Mouse (Mus musculus) midbrain, embryonic 12.5 days (tissue): ENCODE results near the gene Lima1. TPM values are rescaled to one million over a fixed set of nuclear protein-coding genes. Genes with fewer than 3 reads are reported as not detected.
"Not testable (repeated sequence)": the region's sequence is repeated elsewhere in the genome, so short reads cannot be mapped to it uniquely, and the experiment has no call there.

Experiments
- ATAC-seq: fragments of 200-750 bp; cut with Nextera tagmentation; 2 replicates; pipeline ENCODE4 v1.8.0; 2017; ENCODE audit warnings: low read depth, moderate TSS enrichment, moderate library complexity; ENCODE audit not compliant: low FRiP score
- H3K27ac ChIP-seq: fragments of 300-500 bp; sonication (generic); replicated peaks from 2 replicates; pipeline ENCODE4 v1.5.1; 2016; ENCODE audit warnings: mild to moderate bottlenecking
- H3K27me3 ChIP-seq: fragments of 300-500 bp; sonication (generic); 2 replicates; pipeline ENCODE4 v1.6.1; 2016; ENCODE audit warnings: mild to moderate bottlenecking
- H3K36me3 ChIP-seq: fragments of 300-500 bp; sonication (generic); 2 replicates; pipeline ENCODE4 v1.6.1; 2016
- H3K4me1 ChIP-seq: fragments of 300-500 bp; sonication (generic); 2 replicates; pipeline ENCODE4 v1.6.1; 2016
- H3K4me2 ChIP-seq: fragments of 300-500 bp; sonication (generic); replicated peaks from 2 replicates; pipeline ENCODE4 v1.6.1; 2016; ENCODE audit warnings: mild to moderate bottlenecking, moderate library complexity
- H3K4me3 ChIP-seq: fragments of 300-500 bp; sonication (generic); 2 replicates; pipeline ENCODE4 v1.5.1; 2016; ENCODE audit warnings: mild to moderate bottlenecking
- H3K9ac ChIP-seq: fragments of 300-500 bp; sonication (generic); replicated peaks from 2 replicates; pipeline ENCODE4 v1.6.1; 2016; ENCODE audit warnings: mild to moderate bottlenecking, moderate library complexity
- H3K9me3 ChIP-seq: fragments of 300-500 bp; sonication (generic); 2 replicates; pipeline ENCODE4 v1.6.1; 2016; ENCODE audit warnings: mild to moderate bottlenecking
- WGBS: fragments of 180-500 bp; shearing (Covaris S2); methylation state at CpG from one replicate; pipeline ENCODE4 v1.1.7; 2016; 5-methylcytosine and 5-hydroxymethylcytosine counted together
- polyA plus RNA-seq: library from polyadenylated mRNA; unstranded; fragments of >200 nt; fragmentation: Nextera tagmentation; extraction: Ambion mirVana; gene quantifications from 2 replicates; pipeline ENCODE4 v1.2.1, GENCODE M21; 2016

Lima1 gene
- polyA plus RNA-seq, 1 experiment from 2014 or later: 27.5 TPM

GRCm38 (mm10) chr15:99896621-99897020, 21.4 kb upstream of the Lima1 start:
- Histone ChIP-seq H3K9ac (no peak overlapping the region), H3K9me3 (no peaks in the 10 kb centered on the region), H3K36me3 (no peaks in the 10 kb centered on the region), H3K4me2 (no peak overlapping the region), H3K27ac (no peak overlapping the region), H3K4me1 (no peaks in the 10 kb centered on the region), H3K27me3 (no peaks in the 10 kb centered on the region; the same call in 1 of the 2 replicates), H3K4me3 (no peak overlapping the region)
- no peak for ATAC-seq

GRCm38 (mm10) chr15:99891355-99891754, 16.1 kb upstream of the Lima1 start:
- ATAC-seq: no peak
- no peak overlapping the region for H3K27ac ChIP-seq
- no peak overlapping the region for H3K4me2 ChIP-seq
- 86% methylated on average over 1 of the region's 3 CpGs for WGBS
- H3K36me3 ChIP-seq: no peaks in the 10 kb centered on the region
- H3K9ac ChIP-seq: no peak overlapping the region
- H3K27me3 ChIP-seq: no peaks in the 10 kb centered on the region; the same call in 1 of the 2 replicates
- peaks cover 6% of the 10 kb centered on the region; the same call in 1 of the 2 replicates for H3K4me1 ChIP-seq
- no peak overlapping the region for H3K4me3 ChIP-seq
- no peaks in the 10 kb centered on the region for H3K9me3 ChIP-seq

- Histone ChIP-seq H3K4me3 (no peak overlapping the region), H3K27me3 (no peaks in the 10 kb centered on the region; the same call in 1 of the 2 replicates), H3K4me2 (no peak overlapping the region), H3K27ac (no peak overlapping the region), H3K9me3 (no peaks in the 10 kb centered on the region), H3K4me1 (peaks cover 6% of the 10 kb centered on the region; the same call in 1 of the 2 replicates), H3K9ac (no peak overlapping the region), H3K36me3 (no peaks in the 10 kb centered on the region)
- no peak for ATAC-seq
- WGBS: 60% methylated on average over 19 of the region's 19 CpGs
Measured at GRCm38 (mm10) chr15:99890412-99891236, 15.4 kb upstream of the Lima1 start.

DNA sequence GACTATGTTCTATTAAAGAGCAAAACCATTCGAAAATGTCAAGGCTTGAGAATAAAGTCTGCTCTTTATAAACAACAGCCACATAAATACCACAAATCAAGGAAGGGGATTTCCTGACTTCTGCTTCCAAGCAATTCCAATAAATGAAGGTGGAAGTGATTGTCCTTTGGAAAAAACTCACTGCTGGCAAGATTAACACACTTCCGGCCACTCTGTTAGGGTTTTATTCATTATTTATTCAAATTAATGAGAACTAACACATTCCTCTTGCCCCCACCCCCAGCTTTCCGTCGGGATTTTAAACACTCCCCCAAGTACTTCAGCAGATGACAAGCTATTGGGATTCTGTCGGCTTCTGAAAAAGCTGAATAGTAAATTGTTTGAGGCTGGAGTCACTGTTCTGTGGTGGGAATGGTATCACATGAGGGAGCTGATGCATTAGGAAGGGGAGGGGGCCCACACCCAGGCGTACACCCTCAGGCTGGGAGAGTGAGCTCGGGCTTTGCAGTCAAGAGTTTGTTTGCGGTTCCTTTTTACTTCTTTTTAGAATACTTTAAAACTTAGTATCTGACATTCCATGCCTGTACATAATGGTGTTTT, 14.1 kb upstream of the Lima1 start:
- Histone ChIP-seq H3K27me3 (no peaks in the 10 kb centered on the region; the same call in 1 of the 2 replicates), H3K9ac (no peak overlapping the region; the same call in 1 of the 2 replicates), H3K4me1 (peaks cover 6% of the 10 kb centered on the region; the same call in 1 of the 2 replicates), H3K4me2 (no peak overlapping the region), H3K9me3 (no peaks in the 10 kb centered on the region), H3K36me3 (no peaks in the 10 kb centered on the region), H3K4me3 (no peak overlapping the region), H3K27ac (no peak overlapping the region)
- ATAC-seq: no peak
- 54% methylated on average over 8 of the region's 8 CpGs for WGBS

GRCm38 (mm10) chr15:99887130-99887529, 11.9 kb upstream of the Lima1 start:
- not testable (repeated sequence) for H3K9ac ChIP-seq, H3K36me3 ChIP-seq, H3K27me3 ChIP-seq, H3K4me2 ChIP-seq, H3K4me1 ChIP-seq, H3K27ac ChIP-seq, ATAC-seq, H3K9me3 ChIP-seq, H3K4me3 ChIP-seq
- 85% methylated on average over 2 of the region's 2 CpGs for WGBS

DNA sequence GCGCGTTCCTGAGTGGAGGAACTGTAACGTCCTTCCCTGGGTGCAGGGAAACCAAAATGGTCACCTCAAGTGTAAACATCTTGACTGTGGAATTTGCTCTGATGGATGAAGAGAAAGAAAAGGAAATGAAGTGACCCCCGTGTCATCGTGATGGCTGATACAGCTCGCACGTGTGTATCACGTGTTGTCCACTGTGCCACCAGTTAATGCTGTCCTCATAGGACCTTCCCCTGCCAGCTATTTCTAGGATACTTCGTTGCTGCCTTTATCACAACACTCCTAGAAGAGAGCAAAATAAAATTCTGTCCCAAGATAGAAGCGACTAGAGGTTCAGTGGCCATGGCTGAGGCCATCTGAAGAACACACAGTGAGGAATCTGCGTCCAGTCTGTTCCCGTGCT, 8.8 kb upstream of the Lima1 start:
- Histone ChIP-seq H3K9ac (no peak overlapping the region), H3K36me3 (no peaks in the 10 kb centered on the region), H3K4me3 (no peak overlapping the region), H3K9me3 (no peaks in the 10 kb centered on the region), H3K27me3 (no peaks in the 10 kb centered on the region), H3K4me2 (no peak overlapping the region), H3K4me1 (no peaks in the 10 kb centered on the region), H3K27ac (no peak overlapping the region)
- 90% methylated on average over 12 of the region's 12 CpGs for WGBS
- ATAC-seq: no peak

GRCm38 (mm10) chr15:99878541-99878940, 3.3 kb upstream of the Lima1 start:
- peaks cover 14% of the 10 kb centered on the region for H3K4me1 ChIP-seq
- H3K9me3 ChIP-seq: no peaks in the 10 kb centered on the region
- no peak overlapping the region for H3K9ac ChIP-seq
- H3K27ac ChIP-seq: no peak overlapping the region
- H3K27me3 ChIP-seq: peaks cover 4% of the 10 kb centered on the region; the same call in 1 of the 2 replicates
- no peak overlapping the region for H3K4me3 ChIP-seq
- 94% methylated on average over 5 of the region's 5 CpGs for WGBS
- no peak for ATAC-seq
- H3K4me2 ChIP-seq: no peak overlapping the region
- no peaks in the 10 kb centered on the region for H3K36me3 ChIP-seq

GRCm38 (mm10) chr15:99874612-99875333, 483 bp downstream of the Lima1 start:
- ATAC-seq: peak; percentile 79; the same call in 1 of the 2 replicates
- WGBS: 3% methylated on average over 30 of the region's 30 CpGs
- peaks cover 14% of the 10 kb centered on the region for H3K4me1 ChIP-seq
- H3K27me3 ChIP-seq: peaks cover 7% of the 10 kb centered on the region; the same call in 1 of the 2 replicates
- H3K9ac ChIP-seq: peak overlapping the region; percentile 72
- H3K36me3 ChIP-seq: no peaks in the 10 kb centered on the region
- no peaks in the 10 kb centered on the region for H3K9me3 ChIP-seq
- H3K27ac ChIP-seq: no peak overlapping the region
- H3K4me3 ChIP-seq: peak overlapping the region; percentile 71
- H3K4me2 ChIP-seq: peak overlapping the region; percentile 94

- 75% methylated on average over 3 of the region's 3 CpGs for WGBS
- ATAC-seq: no peak
- no peak overlapping the region for H3K4me2 ChIP-seq
- H3K36me3 ChIP-seq: no peaks in the 10 kb centered on the region
- peaks cover 14% of the 10 kb centered on the region for H3K4me1 ChIP-seq
- no peaks in the 10 kb centered on the region for H3K9me3 ChIP-seq
- no peak overlapping the region for H3K4me3 ChIP-seq
- H3K27me3 ChIP-seq: peaks cover 7% of the 10 kb centered on the region; the same call in 1 of the 2 replicates
- H3K9ac ChIP-seq: no peak overlapping the region
- no peak overlapping the region for H3K27ac ChIP-seq
Measured at GRCm38 (mm10) chr15:99872543-99872942, 2.7 kb downstream of the Lima1 start.

DNA sequence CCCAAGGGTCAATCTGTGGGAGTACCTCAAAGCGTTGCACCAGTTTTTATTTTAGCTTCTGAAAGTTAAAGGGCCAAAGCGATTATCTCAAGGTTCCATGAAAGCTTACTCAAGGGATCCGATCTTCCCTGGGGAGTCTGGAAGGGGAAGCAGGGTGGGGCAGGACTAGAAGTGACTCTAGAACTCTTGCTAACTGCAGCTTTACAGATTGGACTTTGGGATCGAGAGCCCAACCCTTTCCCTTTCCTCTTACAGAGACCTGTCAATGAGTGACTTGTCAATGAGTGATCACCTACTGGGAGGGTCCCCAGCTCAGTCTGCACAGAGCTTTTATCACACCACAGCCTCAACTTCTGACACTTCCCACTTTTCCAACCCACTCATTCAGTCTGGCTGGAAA, 7.6 kb downstream of the Lima1 start:
- WGBS: 81% methylated on average over 4 of the region's 4 CpGs
- Histone ChIP-seq H3K27ac (no peak overlapping the region), H3K27me3 (no peaks in the 10 kb centered on the region), H3K36me3 (no peaks in the 10 kb centered on the region), H3K4me2 (no peak overlapping the region), H3K4me1 (peaks cover 2% of the 10 kb centered on the region; the same call in 1 of the 2 replicates), H3K9ac (no peak overlapping the region), H3K9me3 (no peaks in the 10 kb centered on the region), H3K4me3 (no peak overlapping the region)
- no peak for ATAC-seq

GRCm38 (mm10) chr15:99866450-99867221, 8.6 kb downstream of the Lima1 start:
- H3K36me3 ChIP-seq: no peaks in the 10 kb centered on the region
- no peaks in the 10 kb centered on the region for H3K9me3 ChIP-seq
- H3K9ac ChIP-seq: no peak overlapping the region
- H3K4me3 ChIP-seq: no peak overlapping the region
- H3K27me3 ChIP-seq: no peaks in the 10 kb centered on the region
- H3K27ac ChIP-seq: no peak overlapping the region
- no peak for ATAC-seq
- H3K4me1 ChIP-seq: peaks cover 10% of the 10 kb centered on the region
- 82% methylated on average over 15 of the region's 15 CpGs for WGBS
- H3K4me2 ChIP-seq: no peak overlapping the region
